Mouse (Mus musculus) cerebellum, adult 8-10 months (tissue): ENCODE measurements around the gene Dgat2.
A peak's percentile ranks its signal among the peaks of the same experiment; 100 is the strongest.

Source experiments
- DNase-seq: peaks from one replicate; pipeline ENCODE4 v3.0.0; 2022

Gene Dgat2

GRCm38 (mm10) chr7:99133811-99134402 is 48.6 kb downstream of the Dgat2 start:
- DNase-seq = no peak

GRCm38 (mm10) chr7:99132597-99132996 is 49.9 kb downstream of the Dgat2 start:
- no peak for DNase-seq

- DNase-seq = no peak
These were observed 50.6 kb downstream of the Dgat2 start for GRCm38 (mm10) chr7:99131819-99132353.

- DNase-seq = no peak
These were observed 53.6 kb downstream of the Dgat2 start for GRCm38 (mm10) chr7:99128965-99129364.

- DNase-seq = no peak
These were observed 54.2 kb downstream of the Dgat2 start for GRCm38 (mm10) chr7:99128020-99128950.

GRCm38 (mm10) chr7:99126057-99126456 is 56.5 kb downstream of the Dgat2 start:
- no peak for DNase-seq

- no peak for DNase-seq
These were observed 59.9 kb downstream of the Dgat2 start for GRCm38 (mm10) chr7:99122651-99123050.

- DNase-seq = no peak
These were observed 61.5 kb downstream of the Dgat2 start for GRCm38 (mm10) chr7:99120865-99121521.

- no peak for DNase-seq
These were observed 62.4 kb downstream of the Dgat2 start for GRCm38 (mm10) chr7:99120082-99120481.

- DNase-seq = no peak
These were observed 65.7 kb downstream of the Dgat2 start for GRCm38 (mm10) chr7:99116781-99117180.

GRCm38 (mm10) chr7:99114006-99114726 is 68.4 kb downstream of the Dgat2 start:
- DNase-seq = peak; percentile 57

GRCm38 (mm10) chr7:99107566-99107965 is 75.0 kb downstream of the Dgat2 start:
- DNase-seq = no peak

- no peak for DNase-seq
These were observed 75.7 kb downstream of the Dgat2 start for GRCm38 (mm10) chr7:99106714-99107270.
